Mouse (Mus musculus): ENCODE data around the gene BC048671. TPM values are rescaled to one million over a fixed set of nuclear protein-coding genes. Genes with fewer than 3 reads are reported as not detected.

Gene BC048671
- polyA plus RNA-seq (2014; fragmentation: Illumina TruSeq; extraction: RNeasy Lipid Tissue Mini Kit (QIAGEN cat#74804); ENCODE audit: low read depth, low replicate concordance) = not detected

DNA sequence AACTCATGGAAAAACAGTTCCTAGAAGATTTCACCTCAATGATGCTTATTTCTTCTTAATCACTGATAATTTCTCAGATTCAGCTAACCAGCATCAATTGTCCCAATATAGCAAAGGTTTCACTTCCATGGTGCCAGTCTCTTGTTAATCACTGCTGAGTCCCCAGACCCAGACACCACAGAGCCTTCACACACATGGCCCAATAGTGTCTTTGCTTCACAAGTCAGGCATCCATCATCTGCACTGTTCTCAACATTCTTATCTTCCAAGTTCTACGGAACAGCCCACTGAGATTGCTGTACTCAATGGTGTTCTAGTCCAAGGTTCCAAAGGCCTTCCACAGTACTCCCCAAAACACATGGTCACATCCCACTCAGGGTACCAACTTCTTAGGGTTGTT is at the start of gene BC048671:
TSS of gene BC048671 (plus strand) at position 301 of the 400 bp plus-strand sequence.

DNA sequence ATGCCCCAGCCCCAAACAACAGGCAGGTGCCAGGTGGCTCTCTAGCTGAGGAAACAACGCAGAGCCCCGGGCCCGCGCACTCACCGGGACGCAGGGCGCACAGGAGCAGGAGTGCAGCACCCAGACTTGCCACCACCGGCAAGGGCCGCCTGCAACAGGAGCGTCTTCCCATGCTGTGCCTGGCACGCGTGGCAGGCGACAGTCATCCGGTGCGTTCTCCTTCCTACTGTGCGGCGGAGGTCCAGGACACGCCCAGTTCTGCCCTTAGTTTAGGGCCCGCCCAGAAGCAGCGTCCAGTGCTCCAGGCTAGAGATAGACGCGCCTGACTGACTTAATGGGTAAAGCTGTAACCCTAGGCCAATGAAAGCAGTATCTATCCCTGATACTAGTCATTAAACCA is 24.0 kb downstream of the BC048671 start, which contains the start of gene Chst13:
TSS of gene Chst13 (minus strand) at position 195 of the 400 bp plus-strand sequence.

DNA sequence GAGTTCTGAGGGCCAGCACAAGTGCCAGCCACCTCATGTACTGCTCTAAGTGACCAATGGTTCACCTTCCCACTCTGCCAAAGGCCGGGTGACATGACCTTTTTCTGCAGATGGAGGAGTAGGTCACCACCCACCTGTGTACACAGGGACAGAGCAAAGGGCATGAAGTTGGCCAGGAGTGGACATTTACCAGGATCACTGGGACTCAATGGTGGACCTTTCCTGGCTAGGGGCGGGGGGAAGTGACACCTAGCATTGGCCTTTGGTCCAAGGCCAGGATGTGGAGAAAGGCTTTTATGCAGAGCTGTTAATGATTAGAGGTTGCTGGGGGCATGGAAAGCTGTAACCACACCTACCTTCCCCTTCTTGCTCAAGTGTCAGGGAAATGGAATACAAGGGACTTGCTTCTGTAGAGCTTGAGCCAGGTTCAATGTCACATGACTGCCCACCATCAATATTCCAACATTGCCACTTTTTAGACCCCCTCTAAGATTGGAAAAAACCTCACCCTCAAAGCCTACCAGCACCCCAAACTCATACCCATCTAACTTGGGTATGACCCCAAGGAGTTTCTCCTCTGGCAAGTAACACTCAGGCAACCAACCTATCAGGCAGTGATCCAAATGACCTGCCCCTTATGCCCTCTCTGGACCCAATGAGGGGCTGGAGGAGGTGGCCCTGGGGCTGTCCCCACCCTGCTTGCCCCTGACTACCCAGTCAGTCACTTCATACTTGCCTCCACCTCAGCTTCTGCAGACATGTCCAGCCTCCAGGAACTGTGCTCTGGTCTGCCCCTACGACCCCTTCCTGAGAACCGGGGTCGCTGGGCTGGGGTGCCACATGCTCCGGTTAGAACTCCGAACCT is 31.8 kb downstream of the BC048671 start, which contains the start of gene Uroc1:
TSS of gene Uroc1 (plus strand) at position 724 of the 865 bp plus-strand sequence.

Other genes starting within 250 kb of the BC048671 start
- gene Vmn1r49, start 222.7 kb upstream of the BC048671 start, polyA plus RNA-seq (2014; fragmentation: Illumina TruSeq; extraction: RNeasy Lipid Tissue Mini Kit (QIAGEN cat#74804); ENCODE audit: low read depth, low replicate concordance) = not detected
- gene Vmn1r50, start 199.8 kb upstream of the BC048671 start, polyA plus RNA-seq (2014; fragmentation: Illumina TruSeq; extraction: RNeasy Lipid Tissue Mini Kit (QIAGEN cat#74804); ENCODE audit: low read depth, low replicate concordance) = not detected
- not detected for gene Vmn1r51, start 178.6 kb upstream of the BC048671 start, polyA plus RNA-seq (2014; fragmentation: Illumina TruSeq; extraction: RNeasy Lipid Tissue Mini Kit (QIAGEN cat#74804); ENCODE audit: low read depth, low replicate concordance)
- not detected for gene Vmn1r52, start 126.4 kb upstream of the BC048671 start, polyA plus RNA-seq (2014; fragmentation: Illumina TruSeq; extraction: RNeasy Lipid Tissue Mini Kit (QIAGEN cat#74804); ENCODE audit: low read depth, low replicate concordance)
- gene V1ra8, start 98.4 kb upstream of the BC048671 start, polyA plus RNA-seq (2014; fragmentation: Illumina TruSeq; extraction: RNeasy Lipid Tissue Mini Kit (QIAGEN cat#74804); ENCODE audit: low read depth, low replicate concordance) = not detected
- not detected for gene Vmn1r53, start 76.8 kb upstream of the BC048671 start, polyA plus RNA-seq (2014; fragmentation: Illumina TruSeq; extraction: RNeasy Lipid Tissue Mini Kit (QIAGEN cat#74804); ENCODE audit: low read depth, low replicate concordance)
- not detected for gene Vmn1r54, start 54.9 kb upstream of the BC048671 start, polyA plus RNA-seq (2014; fragmentation: Illumina TruSeq; extraction: RNeasy Lipid Tissue Mini Kit (QIAGEN cat#74804); ENCODE audit: low read depth, low replicate concordance)
- not detected for gene Chst13, start 24.0 kb downstream of the BC048671 start, polyA plus RNA-seq (2014; fragmentation: Illumina TruSeq; extraction: RNeasy Lipid Tissue Mini Kit (QIAGEN cat#74804); ENCODE audit: low read depth, low replicate concordance)
- gene Uroc1, start 32.1 kb downstream of the BC048671 start, polyA plus RNA-seq (2014; fragmentation: Illumina TruSeq; extraction: RNeasy Lipid Tissue Mini Kit (QIAGEN cat#74804); ENCODE audit: low read depth, low replicate concordance) = not detected
- gene Zxdc, start 68.3 kb downstream of the BC048671 start, polyA plus RNA-seq (2014; fragmentation: Illumina TruSeq; extraction: RNeasy Lipid Tissue Mini Kit (QIAGEN cat#74804); ENCODE audit: low read depth, low replicate concordance) = 11.0 TPM
- gene Cfap100, start 127.6 kb downstream of the BC048671 start, polyA plus RNA-seq (2014; fragmentation: Illumina TruSeq; extraction: RNeasy Lipid Tissue Mini Kit (QIAGEN cat#74804); ENCODE audit: low read depth, low replicate concordance) = 0.73 TPM
- gene Klf15, start 161.4 kb downstream of the BC048671 start, polyA plus RNA-seq (2014; fragmentation: Illumina TruSeq; extraction: RNeasy Lipid Tissue Mini Kit (QIAGEN cat#74804); ENCODE audit: low read depth, low replicate concordance) = 53.3 TPM
- gene Aldh1l1, start 185.2 kb downstream of the BC048671 start, polyA plus RNA-seq (2014; fragmentation: Illumina TruSeq; extraction: RNeasy Lipid Tissue Mini Kit (QIAGEN cat#74804); ENCODE audit: low read depth, low replicate concordance) = 4.5 TPM

Data from heart, adult 10 weeks (tissue).